Mouse (Mus musculus): ENCODE measurements at regions not wholly inside any gene's neighbourhood (a gene's known extent, or its start where the extent isn't known, plus 50 kb on each side); places are given as distances from the start of the nearest gene placed in this dataset.

DNA sequence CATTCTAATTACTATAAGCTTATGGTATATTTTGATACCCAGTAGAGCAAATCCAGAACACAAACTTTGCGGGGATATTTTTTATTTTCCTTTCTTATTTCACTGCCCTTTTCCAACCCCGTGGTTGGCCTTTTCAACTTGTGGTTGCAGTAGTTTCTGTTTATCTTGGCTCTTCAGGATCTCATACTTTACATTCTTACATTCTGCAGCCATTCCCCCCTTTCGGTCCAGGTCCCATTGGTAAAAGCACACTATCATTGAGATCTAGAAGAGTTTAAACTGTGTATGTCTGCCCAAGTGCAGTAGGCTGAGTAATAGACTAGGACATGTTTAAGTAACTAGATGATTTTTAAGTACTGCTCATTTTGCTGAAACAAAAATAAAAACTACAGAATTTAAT, 279.1 kb downstream of the Sim1 start:
- TF ChIP-seq HCFC1 (IDR thresholded peaks at IDR 0.05; ENCODE audit: borderline replicate concordance, insufficient read depth, low read length) (no peak), ZNF384 (IDR thresholded peaks at IDR 0.05; ENCODE audit: low read depth, low read length) (no peak), ZC3H11A (IDR thresholded peaks at IDR 0.05; ENCODE audit: borderline replicate concordance, low read depth, low read length) (no peak), MAFK (IDR thresholded peaks at IDR 0.05; ENCODE audit: insufficient read depth, low read depth, low read length) (no peak)
